Mouse (Mus musculus): ENCODE data around the gene Polr3gl.

Gene Polr3gl

DNA sequence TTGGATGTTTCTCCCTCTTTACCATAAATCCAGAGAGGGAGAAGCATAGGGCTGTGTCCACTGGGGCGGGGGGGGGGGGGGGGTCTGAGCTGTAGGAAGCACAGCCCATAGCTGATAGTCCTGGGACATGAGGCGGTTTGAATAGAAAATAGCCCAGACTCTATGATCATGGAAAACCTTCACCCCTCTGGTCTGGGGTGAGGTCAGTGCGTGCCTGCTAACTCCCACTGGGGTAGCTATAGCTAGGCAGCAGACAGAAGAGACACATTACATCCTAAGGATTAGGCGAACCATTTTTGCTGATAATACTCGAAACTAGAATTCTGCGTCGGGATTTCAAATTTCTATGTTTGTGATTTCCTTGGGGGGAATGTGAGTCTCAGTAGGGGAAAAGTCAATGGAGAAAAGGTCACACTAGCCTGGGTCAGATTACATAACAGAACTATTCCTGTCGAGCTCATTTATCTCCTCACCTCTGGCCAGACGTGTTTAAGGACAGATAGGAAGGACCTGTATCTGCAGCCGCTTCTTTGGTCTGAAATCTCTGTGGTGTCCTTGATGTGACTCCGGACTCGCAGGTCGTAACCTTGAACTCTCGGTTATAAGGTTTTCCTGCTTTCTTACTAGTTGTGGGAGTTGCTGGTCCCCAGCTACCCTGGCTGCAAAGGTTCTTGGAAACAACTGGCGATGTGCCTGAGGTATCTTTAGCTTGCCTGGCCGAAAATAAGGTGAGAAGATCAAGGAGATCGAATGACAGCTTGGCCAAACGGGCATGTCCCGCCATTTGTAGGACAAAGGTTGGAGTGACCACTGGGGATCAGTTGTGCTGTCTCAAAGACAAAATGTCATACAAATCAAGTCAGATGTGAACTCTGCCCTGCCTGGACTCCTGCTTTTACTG lies 20.1 kb downstream of the Polr3gl start:
- DNase-seq (ENCODE audit: low spot score in 2 of 2): no peak

DNA sequence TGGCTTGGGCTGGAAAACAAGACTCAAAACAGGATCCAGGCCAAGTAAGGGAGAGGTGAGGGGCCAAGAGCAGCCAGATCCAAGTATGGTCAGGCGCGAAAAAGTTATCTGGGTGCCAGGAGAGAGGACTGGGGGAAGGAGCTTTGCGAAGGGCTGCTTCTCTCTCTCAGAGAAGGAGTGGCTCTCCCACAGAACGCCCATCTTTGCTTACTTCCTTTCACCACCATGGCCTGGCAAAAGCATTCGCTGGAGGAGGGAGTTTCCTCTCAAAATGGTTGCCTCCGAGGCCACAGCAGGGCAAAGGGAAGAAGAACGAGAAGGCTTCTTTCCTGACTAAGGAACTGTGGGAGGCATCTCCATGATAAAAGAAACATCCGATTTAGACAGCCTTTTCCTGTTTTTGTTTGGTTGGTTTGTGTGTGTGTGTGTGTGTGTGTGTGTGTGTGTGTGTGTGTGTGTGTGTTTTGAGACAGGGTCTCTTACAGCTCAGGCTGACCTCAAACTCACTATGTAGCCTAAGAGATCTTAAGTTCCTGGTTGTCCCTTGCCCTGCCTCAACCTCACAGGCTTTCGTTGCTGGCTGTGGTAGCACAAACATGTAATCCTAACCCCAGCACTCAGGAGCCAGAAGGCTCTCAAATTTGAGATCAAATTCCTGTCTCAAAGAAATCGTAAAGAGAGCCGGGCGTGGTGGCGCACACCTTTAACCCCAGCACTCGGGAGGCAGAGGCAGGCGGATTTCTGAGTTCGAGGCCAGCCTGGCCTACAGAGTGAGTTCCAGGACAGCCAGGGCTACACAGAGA lies 21.9 kb downstream of the Polr3gl start:
- DNase-seq (ENCODE audit: low spot score in 2 of 2): no peak

DNA sequence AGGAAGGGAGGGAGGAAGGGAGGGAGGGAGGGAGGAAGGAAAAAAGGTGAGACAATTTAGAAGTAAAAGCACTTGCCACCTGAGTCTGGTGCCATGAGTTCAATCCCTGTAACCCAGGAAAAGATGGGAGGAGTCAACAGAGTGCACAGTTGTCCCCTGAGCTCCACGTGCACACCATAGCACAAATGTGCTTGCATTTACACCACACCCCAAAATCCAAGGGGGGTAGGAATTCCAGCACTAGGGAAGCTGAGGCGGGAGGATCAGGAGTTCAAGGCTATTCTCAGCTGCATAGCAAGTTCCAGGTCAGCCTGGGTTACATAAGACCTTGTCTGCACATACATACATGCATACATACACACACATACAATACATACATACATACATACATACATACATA lies 22.6 kb downstream of the Polr3gl start:
- DNase-seq (ENCODE audit: low spot score in 2 of 2): no peak

DNA sequence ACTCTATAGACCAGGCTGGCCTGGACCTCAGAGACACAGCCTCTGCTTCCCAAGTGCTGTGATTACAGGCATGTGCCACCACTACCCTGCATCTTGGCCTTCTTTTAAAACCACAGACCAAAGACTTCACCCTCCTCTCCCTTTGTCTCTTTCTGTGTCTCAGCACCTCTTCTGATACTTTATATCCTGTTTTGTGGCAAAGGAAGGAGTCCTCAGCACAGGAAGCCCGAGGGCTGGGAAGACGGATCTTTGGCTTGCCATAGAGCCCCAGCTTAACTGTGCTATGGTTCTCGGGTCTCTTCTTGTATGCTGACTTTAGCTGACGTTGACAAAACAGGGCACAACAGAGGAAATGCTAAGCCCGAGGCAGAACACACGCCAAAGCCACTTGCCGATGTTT lies 23.3 kb downstream of the Polr3gl start:
- DNase-seq (ENCODE audit: low spot score in 2 of 2): no peak

DNA sequence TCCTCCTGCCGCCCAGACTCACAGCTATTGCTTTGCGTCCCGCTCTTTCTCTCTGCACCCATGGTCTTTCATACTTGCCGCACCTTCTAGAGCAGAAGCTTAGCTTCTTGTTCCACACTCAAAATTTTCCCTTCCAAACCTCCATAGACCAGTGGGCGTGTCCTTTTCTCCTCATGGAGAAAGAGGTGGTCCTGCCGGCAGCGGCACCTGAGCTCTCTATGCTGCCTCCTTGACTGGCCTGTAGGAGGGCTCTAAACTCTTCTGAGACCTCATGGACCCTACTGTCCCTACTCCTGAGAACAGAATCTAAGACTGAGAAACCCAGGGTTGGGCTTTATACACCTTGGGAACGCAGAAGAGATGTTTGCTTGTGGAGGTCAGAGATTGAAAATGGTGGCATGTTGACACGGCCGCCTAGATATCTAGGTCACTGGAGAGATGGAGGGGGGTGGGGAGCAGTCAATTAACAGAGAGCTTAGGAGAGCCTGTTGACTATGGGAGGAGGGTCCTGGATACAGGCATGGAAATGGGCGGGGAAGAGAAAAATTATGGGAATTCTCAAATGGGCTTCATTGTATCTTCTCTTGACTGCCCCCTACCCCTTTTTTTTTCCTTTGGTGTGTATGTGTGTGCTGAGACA lies 23.9 kb downstream of the Polr3gl start:
- no peak for DNase-seq (ENCODE audit: low spot score in 2 of 2)

DNA sequence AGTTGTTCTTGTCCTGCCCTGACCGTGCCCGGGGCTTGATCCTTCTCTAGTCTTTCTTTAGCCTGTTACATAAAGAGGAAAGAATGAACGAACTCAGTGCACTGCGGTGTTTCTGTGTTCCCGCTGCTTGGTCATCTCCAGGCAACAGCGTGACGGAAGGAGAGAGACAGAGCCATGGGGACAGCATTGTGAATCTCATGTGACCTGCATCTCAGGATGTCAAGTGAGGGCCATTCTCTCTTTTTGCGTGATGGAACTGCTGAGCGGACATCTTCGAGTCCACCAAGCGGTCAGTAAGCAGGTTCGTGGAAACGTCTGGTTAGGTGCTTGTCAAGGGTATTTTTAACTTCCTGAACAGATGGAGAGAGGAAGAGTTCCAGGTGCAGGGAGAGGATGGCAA lies 24.5 kb downstream of the Polr3gl start:
- no peak for DNase-seq (ENCODE audit: low spot score in 2 of 2)

DNA sequence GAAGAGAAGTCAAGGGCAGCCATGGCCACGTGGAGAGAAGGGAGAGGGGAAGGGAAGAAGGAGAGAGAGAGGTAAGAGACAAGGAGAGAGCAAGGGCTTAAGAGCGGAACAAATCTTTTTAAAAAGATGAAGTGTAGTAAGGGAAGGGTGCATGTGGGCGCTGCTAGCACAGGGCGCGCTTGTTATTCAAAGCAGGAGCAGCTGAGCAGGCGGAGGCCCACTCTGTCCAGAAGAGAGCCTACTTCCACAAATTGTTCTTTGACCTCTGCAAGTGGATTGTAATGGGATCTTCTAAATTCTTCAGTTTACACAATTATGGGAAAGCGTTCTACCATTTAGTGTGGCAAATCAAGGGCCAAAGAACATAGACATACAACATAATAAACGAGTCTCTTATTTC lies 25.4 kb downstream of the Polr3gl start:
- no peak for DNase-seq (ENCODE audit: low spot score in 2 of 2)

DNA sequence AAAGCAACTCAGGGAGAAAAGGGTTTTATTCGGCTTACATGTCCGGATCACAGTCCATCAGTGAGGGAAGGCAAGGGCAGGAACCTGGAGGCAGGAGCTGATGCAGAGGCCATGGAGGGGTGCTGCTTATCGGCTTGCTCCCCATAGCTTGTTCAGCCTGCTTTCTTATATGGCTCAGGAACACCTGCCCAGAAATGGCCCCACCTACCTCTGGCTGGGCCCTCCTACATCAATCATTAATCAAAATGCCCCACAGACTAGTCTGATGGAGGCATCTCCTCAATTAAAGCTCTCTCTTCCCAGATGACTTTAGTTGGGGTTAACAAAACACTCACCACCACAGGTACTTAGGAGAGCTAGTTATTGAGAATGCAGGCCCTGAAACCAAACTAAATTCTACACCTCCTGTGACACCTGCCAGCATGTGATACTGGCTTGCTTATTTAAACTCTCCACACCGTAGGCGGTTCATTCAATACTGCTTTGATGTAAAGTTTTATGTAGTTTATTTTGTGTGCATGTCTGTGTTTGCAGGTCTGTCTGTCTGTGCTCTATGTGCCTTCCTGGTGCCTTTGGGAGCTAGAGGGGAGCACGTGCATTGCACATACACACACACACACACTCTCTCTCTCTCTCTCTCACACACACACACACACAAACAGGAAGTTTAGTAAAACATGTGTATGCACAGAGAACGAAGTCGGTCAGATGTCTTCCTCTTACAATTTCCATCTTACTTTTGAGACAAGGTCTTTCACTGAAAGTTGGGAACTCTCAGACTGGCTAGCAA lies 27.1 kb downstream of the Polr3gl start:
- DNase-seq (ENCODE audit: low spot score in 2 of 2): no peak

DNA sequence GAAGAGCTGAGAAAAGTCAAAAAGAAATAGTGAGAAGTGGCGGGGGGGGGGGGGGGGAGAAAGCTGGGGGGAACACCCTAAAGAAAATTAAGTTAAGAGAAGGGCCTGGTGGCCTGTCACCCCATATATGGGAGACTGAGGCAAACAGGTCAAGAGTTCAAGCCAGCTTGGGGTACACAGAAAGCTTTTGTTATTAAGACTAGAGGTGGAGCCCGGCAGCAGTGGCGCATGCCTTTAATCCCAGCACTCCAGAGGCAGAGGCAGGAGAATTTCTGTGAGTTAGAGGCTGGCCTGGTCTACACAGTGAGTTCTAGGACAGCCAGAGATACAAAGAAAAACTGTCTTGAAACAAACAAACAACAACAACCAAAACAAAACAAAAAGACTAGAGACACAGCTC lies 28.9 kb downstream of the Polr3gl start:
- no peak for DNase-seq (ENCODE audit: low spot score in 2 of 2)

DNA sequence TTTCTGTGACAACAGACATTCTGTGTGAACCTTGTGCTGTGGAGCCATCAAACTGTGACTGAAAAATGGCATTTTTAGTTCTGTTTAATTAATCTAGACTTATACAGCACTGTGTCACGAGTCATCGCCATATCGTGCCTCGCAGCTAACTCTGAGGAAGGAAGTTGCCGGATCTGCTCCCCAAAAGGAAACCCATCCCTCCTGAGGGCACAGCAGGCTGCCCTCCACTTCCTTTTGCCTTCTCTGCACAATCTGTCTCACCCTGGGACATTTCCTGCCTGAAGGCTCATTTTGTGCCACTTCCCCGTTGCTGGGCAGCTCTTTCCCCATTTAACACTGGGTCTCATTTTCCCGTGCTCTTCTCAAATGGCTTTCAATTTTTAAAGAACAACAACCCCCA lies 29.3 kb downstream of the Polr3gl start:
- DNase-seq (ENCODE audit: low spot score in 2 of 2): no peak

DNA sequence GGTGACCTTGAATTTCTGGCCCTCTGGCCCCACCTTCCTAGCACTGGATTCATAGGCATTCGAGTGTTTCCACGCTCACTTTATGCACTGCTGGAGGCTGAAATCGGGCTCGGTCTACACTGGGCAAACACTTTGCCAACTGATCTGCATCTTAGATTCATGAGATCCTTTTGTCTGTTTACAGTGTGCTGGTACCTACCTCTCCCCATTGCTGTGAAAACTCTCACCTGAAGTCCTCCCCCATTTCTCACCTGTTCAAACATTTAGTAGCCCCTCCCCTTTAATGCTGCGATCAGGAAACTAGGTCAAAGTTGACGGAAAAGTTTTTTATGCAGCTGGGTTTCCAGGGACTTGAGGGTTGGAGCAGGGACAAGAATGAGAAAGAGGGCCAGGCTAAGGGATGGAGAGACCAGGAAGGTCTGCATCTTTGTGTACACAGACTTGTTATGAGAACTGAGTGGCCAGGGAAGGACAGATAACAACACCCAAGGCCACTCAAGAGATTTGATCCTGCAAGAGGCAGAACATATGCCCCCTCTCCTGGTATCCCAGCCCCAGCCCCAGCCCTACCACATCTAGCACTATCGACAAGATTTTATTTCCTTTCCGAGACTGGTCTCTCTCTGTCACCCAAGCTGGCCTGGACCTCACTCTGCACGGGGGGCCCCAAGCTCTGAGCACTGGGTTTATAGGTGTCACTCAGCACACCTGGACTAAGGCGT lies 29.9 kb downstream of the Polr3gl start:
- DNase-seq (ENCODE audit: low spot score in 2 of 2): no peak

DNA sequence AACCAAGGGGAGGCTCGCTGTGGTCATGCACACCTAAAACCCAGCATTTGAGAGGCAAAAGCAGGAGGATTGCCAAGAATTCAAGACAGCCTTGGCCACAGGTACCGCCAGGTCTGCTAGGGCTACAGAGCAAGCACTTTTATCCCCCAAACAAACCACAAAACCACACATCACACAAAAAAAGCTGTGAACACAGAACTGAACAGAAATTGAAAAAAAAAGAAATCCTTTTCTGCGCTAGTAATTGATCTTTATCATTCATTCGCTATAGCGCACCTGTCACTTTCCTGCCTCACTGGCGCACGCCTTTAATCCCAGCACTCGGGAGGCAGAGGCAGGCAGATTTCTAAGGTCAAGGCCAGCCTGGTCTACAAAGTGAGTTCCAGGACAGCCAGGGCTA lies 30.7 kb downstream of the Polr3gl start:
- no peak for DNase-seq (ENCODE audit: low spot score in 2 of 2)

DNA sequence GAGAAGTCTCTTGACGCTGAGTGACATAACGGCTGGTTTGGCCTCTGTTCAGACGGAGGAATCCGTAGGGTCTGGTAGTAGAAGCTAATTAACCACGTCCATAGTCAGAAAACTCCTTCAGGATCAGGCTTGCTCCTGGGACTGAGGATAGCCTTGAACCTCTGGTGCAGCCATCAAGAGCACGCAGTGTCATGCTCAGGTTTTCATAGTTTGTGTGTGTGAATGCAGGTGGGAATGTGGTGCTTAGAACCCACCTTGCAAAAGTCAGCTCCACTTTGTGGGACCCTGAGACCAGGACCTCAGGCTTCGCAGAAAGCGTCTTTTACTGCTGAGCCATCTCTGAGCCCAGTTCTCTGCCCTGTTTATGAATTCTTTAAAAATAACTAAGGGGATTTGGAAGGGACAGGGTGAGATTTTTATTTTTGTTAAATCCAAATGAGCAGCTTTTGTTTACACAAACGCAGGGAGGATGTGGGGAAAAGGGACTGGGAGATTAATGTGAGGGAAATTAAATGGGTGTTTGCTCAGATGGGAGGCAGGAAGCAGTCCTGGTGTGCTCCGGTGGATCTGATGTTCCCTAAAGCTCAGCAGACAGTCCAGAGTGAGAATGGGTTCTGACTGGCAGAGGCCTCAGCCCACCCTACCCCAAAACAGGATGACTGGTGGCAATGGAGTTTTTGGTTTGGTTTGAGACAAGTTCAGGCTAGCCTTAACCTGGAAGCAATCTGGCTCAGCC lies 31.9 kb downstream of the Polr3gl start:
- DNase-seq (ENCODE audit: low spot score in 2 of 2): no peak

DNA sequence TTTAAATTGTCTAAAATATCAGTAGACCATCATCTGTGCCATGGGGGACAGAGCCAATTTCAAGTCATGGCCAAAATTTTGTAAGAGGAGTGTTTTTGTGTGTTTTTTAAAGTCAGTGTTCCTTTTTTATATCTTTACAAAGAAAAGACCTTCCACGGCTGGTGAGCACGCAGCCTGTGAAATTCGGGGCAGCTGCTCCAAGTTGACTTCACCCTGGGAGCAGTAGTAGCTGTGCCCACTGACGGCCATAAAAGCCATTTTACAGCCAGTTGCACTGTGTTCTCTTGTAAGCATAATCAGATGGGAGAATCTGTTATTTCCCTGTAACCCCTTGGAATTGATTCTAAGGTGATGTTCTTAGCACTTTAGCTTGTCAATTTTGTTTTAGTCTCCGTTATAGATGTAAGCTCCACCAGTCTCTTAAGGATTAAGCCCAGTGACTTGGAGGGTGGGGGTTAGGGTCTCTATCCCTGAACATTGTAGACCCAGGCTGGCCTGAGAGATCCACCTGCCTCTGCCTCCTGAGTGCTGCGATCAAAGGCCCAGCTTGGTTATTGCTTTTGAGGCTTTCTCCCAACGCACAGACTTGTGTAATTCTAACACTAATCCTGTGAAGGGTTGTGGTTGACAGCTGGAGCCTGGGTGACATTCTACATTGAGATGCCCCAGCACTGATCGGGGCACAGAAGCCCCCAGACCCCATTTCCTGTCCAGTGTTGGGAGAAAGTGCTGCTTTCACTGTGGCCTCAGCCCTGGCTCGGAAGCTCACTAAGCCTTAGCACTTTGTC lies 32.9 kb downstream of the Polr3gl start:
- no peak for DNase-seq (ENCODE audit: low spot score in 2 of 2)

DNA sequence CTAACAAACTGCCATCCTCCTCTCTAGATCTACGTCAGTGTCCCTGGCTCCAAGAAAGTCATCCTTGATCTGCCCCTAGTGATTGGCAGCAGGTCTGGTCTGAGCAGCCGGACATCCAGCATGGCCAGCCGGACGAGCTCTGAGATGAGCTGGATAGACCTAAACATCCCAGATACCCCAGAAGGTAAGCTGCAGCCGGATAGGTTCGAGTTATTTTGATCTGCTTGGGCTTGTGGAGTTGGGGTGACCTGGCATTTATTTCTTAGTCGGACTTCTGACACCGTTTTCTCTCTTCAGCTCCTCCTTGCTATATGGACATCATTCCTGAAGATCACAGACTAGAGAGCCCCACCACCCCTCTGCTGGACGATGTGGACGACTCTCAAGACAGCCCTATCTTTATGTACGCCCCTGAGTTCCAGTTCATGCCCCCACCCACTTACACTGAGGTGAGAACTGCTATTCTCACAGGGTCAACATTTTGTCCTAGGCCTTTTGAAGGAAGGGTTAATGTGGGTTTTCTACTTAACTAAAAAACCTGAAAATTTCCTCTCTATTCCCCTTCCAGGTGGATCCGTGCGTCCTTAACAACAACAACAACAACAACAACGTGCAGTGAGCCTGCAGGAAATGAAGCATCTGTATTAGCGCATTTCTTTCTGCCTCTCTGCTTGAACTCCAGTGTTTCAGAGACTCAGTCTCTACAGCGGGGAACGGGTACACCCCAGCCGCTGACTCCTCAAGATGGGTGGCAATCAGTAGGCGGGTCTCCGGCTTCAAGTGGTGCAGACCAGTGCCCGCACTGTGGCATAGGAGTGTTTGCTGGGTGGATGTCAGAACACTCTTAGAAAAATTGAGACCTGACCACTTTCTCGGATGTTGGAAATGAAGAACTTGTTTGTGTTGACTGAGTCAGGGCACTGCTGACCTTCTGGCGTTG lies 33.8 kb downstream of the Polr3gl start:
- no peak for DNase-seq (ENCODE audit: low spot score in 2 of 2)

DNA sequence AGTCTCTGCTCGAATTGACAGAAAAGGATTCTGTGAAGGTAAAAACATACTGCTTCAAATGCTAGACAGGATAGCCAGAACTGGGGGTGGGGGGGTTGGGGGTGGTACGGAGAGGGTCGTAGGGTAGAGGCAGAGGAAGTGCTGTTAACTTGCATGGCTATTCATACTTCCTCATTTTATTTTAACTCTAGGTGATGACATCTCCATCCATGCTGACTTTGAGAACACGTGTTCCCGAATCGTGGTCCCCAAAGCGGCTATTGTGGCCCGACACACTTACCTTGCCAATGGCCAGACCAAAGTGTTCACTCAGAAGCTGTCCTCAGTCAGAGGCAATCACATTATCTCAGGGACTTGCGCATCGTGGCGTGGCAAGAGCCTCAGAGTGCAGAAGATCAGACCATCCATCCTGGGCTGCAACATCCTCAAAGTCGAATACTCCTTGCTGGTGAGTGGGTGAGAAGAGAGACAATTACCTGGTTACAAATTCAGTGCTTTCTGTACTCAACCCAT lies 34.5 kb downstream of the Polr3gl start:
- DNase-seq (ENCODE audit: low spot score in 2 of 2): no peak

DNA sequence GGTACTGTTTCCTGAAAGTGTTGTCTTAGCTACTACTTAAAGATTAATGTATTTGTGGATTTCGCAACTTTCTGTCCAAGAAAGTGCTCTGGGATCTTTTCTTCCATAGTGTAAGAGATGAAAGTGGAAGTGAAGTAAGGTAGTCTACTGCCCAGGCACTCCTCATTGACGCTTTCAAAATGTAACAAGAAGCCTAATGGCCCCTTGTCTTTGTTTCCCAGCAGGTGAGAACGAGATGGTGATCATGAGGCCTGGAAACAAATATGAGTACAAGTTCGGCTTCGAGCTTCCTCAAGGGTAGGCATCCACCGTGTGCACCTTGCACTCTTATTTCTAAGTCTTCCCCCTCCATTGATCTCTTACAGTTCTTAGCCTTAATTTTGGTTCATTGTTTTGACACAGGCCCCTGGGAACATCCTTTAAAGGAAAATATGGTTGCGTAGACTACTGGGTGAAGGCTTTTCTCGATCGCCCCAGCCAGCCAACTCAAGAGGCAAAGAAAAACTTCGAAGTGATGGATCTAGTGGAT lies 35.2 kb downstream of the Polr3gl start:
- no peak for DNase-seq (ENCODE audit: low spot score in 2 of 2)

DNA sequence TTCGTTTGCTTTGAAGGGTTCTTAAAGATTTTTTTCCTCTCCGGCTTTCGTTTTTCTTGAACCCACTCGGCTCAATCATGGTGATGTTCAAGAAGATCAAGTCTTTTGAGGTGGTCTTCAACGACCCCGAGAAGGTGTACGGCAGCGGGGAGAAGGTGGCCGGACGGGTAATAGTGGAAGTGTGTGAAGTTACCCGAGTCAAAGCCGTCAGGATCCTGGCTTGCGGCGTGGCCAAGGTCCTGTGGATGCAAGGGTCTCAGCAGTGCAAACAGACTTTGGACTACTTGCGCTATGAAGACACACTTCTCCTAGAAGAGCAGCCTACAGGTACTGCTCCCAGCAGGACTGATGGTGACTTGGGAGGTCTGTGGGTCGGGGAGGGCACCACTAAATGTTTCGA lies 35.8 kb downstream of the Polr3gl start:
- DNase-seq (ENCODE audit: low spot score in 2 of 2): no peak

All from spleen, postnatal 14 days (tissue).